Mouse (Mus musculus) cortical plate, adult 2 months (tissue): ENCODE measurements at regions not wholly inside any gene's neighbourhood (a gene's known extent, or its start where the extent isn't known, plus 50 kb on each side); places are given as distances from the start of the nearest gene placed in this dataset.

ENCODE experiments used
- H3K27ac ChIP-seq: fragments of 200-500 bp; 2 replicates; pipeline ENCODE4 v1.5.1; 2012; ENCODE audit warnings: low read length, control low read depth, inconsistent platforms; ENCODE audit not compliant: insufficient read depth
- H3K4me1 ChIP-seq: fragments of 200-500 bp; 2 replicates; pipeline ENCODE4 v1.6.1; 2011; ENCODE audit warnings: low read length; ENCODE audit not compliant: control insufficient read depth, insufficient read depth
- H3K4me3 ChIP-seq: fragments of 200-500 bp; 2 replicates; pipeline ENCODE4 v1.5.1; 2011; ENCODE audit warnings: mild to moderate bottlenecking, low read length, control low read depth; ENCODE audit not compliant: insufficient read depth
- CTCF ChIP-seq: fragments of 200-500 bp; IDR thresholded peaks from 2 replicates; pipeline ENCODE4 v1.5.1; 2011; ENCODE audit warnings: mild to moderate bottlenecking, control low read depth, low read length; ENCODE audit not compliant: insufficient read depth; ENCODE audit errors: extremely low read depth
- POLR2A ChIP-seq: fragments of 200-500 bp; IDR thresholded peaks from 2 replicates; pipeline ENCODE4 v1.6.1; 2011; ENCODE audit warnings: mild to moderate bottlenecking, low read length, control low read depth; ENCODE audit not compliant: insufficient read depth; ENCODE audit errors: extremely low read depth

DNA sequence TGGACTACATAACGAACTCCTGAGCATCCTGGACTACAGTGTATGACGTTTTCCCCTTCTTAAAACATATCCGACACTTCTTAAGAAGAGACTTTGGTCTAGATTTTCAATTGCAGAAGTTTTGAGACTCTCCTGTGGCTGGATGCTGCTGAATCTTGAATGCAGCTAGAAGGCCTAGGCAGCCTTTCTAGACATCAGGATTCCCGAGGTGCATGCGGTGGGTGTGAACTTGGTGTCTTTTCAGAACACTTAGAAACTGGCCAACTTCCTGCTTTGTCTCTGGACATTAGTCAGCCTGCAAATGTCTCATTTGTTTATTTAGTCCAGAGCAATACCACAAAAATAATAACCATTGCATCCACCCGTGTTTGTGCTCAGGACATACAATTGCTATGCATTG is 61.8 kb upstream of the Cdkn2b start:
- H3K27ac ChIP-seq: no peak overlapping the region
- no peaks in the 10 kb centered on the region for H3K4me1 ChIP-seq
- no peak overlapping the region for H3K4me3 ChIP-seq
- no peak for TF ChIP-seq CTCF

DNA sequence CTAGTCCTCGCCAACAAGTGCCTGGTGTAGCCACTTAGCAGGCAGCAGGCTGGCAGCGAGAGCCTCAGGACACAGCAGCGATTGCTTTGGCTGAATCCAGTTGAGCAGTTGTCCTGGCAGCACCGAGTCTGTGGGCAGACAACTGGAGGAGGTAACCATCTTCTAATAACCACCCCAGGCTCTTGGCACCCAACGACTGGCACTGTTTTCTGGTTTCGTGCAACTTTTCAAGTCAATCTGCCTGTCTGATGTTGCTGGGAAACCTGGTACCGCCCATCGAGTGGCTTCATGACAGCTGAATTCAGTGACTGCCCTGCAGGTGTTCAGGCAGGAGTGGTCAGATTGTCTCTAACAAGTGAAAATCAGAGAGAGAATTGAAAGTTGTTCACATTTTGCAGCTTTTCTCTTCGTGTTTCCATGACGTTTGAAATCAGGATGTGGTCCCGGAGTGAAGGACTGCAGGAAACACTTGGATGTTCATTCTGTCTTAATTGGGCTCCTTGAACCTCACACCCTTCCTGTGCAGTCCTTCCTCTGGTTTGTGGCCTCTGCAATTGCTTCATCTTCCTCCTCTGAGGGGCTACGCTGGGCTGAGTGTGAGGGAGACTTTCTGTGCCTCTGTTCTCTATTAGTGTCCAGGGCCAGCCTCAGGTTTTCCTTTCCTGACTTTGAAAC is 58.1 kb upstream of the Cdkn2b start:
- H3K4me1 ChIP-seq: no peaks in the 10 kb centered on the region
- no peak for TF ChIP-seq CTCF
- no peak for TF ChIP-seq POLR2A
- no peak overlapping the region for H3K27ac ChIP-seq
- no peak overlapping the region for H3K4me3 ChIP-seq

DNA sequence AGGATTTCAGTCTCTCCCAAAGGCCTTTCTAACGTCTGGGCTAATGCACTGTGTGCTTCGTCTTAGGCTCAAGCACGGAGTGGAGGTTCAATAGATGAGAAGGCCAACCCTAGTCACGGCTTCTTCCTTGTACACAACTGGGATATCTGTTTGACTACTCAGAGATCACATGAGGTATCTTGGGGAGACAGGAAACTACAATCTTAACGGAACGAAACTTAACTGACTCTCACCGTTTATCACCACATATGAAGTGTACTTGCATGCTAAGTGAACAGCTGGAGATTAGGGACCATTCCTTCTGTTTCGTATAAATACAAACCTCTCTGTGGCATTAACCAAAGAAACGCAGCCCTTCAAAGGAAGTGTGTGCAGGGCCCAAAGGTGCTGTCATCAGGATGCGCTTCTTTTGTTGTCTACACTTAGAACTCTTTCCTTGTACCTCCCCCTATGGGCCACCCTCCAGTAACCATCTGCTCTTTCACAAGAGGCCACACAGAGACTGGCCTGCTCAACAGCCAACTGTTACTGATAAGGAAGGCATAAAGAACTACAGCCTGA is 55.8 kb upstream of the Cdkn2b start:
- no peak overlapping the region for H3K27ac ChIP-seq
- H3K4me3 ChIP-seq: no peak overlapping the region
- no peaks in the 10 kb centered on the region for H3K4me1 ChIP-seq
- TF ChIP-seq POLR2A (no peak), CTCF (no peak)

GRCm38 (mm10) chr4:89365875-89366274 is 55.0 kb upstream of the Cdkn2b start:
- TF ChIP-seq CTCF (no peak), POLR2A (no peak)
- H3K27ac ChIP-seq: no peak overlapping the region
- no peak overlapping the region for H3K4me3 ChIP-seq
- no peaks in the 10 kb centered on the region for H3K4me1 ChIP-seq

GRCm38 (mm10) chr4:89363150-89363683 is 52.4 kb upstream of the Cdkn2b start:
- Histone ChIP-seq H3K4me1 (no peaks in the 10 kb centered on the region), H3K27ac (no peak overlapping the region), H3K4me3 (no peak overlapping the region)
- TF ChIP-seq CTCF: no peak
- no peak for TF ChIP-seq POLR2A

GRCm38 (mm10) chr4:89362650-89363049 is 51.8 kb upstream of the Cdkn2b start:
- no peak overlapping the region for H3K4me3 ChIP-seq
- H3K27ac ChIP-seq: no peak overlapping the region
- TF ChIP-seq POLR2A: no peak
- no peak for TF ChIP-seq CTCF
- no peaks in the 10 kb centered on the region for H3K4me1 ChIP-seq

DNA sequence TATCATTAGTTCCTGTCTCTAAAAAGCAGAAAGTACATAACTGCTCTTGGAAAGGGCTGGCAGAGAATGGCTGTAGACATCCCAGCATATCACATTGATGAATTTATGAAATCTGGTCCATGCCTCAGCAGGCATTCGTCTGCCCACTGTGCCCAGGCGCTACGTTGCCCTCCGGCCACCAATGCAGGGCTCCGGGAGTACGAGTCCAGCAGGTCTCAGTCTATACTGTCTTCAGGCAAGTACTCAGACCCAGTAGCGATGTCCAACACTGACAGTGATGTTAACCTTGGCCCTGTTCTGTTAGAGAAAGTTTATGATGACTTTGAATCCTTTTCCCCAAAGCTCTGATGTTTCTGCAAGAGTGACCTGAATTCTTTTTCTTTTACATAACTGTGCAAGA is 50.5 kb upstream of the Cdkn2b start:
- Histone ChIP-seq H3K4me1 (no peaks in the 10 kb centered on the region), H3K27ac (no peak overlapping the region), H3K4me3 (no peak overlapping the region)
- no peak for TF ChIP-seq CTCF
- TF ChIP-seq POLR2A: no peak
